Mouse (Mus musculus): ENCODE data around the gene Pex5l. TPM values are rescaled to one million over a fixed set of nuclear protein-coding genes. Genes with fewer than 3 reads are reported as not detected.

The Pex5l gene
- polyA plus RNA-seq, 1 experiment from 2014 or later = not detected

- Histone ChIP-seq H3K9me3 (replicated peaks) (no peaks in the 10 kb centered on the region), H3K27me3 (replicated peaks) (no peaks in the 10 kb centered on the region), H3K4me3 (no peak overlapping the region), H3K9ac (no peak overlapping the region), H3K4me2 (no peak overlapping the region), H3K27ac (no peak overlapping the region), H3K4me1 (no peaks in the 10 kb centered on the region), H3K36me3 (no peaks in the 10 kb centered on the region)
- no peak for ATAC-seq
- 53% methylated on average over 7 of the region's 7 CpGs for WGBS (ENCODE audit: insufficient replicate concordance)
Measured at GRCm38 (mm10) chr3:33060343-33060937, 82.6 kb downstream of the Pex5l start.

GRCm38 (mm10) chr3:33048304-33048703 lies 94.7 kb downstream of the Pex5l start:
- H3K27me3 ChIP-seq (replicated peaks) = no peaks in the 10 kb centered on the region
- H3K27ac ChIP-seq = no peak overlapping the region
- ATAC-seq = no peak
- H3K4me1 ChIP-seq = no peaks in the 10 kb centered on the region
- H3K36me3 ChIP-seq = no peaks in the 10 kb centered on the region
- no peak overlapping the region for H3K9ac ChIP-seq
- no peak overlapping the region for H3K4me3 ChIP-seq
- H3K9me3 ChIP-seq (replicated peaks) = no peaks in the 10 kb centered on the region
- no peak overlapping the region for H3K4me2 ChIP-seq
- 63% methylated on average over 5 of the region's 5 CpGs for WGBS (ENCODE audit: insufficient replicate concordance)

GRCm38 (mm10) chr3:33044799-33045106 lies 98.3 kb downstream of the Pex5l start:
- no peaks in the 10 kb centered on the region for H3K27me3 ChIP-seq (replicated peaks)
- H3K36me3 ChIP-seq = no peaks in the 10 kb centered on the region
- no peak overlapping the region for H3K9ac ChIP-seq
- H3K4me3 ChIP-seq = no peak overlapping the region
- no peak overlapping the region for H3K27ac ChIP-seq
- no peak overlapping the region for H3K4me2 ChIP-seq
- 59% methylated on average over 6 of the region's 6 CpGs for WGBS (ENCODE audit: insufficient replicate concordance)
- no peaks in the 10 kb centered on the region for H3K4me1 ChIP-seq
- ATAC-seq = no peak
- H3K9me3 ChIP-seq (replicated peaks) = no peaks in the 10 kb centered on the region

- H3K27me3 ChIP-seq (replicated peaks) = no peaks in the 10 kb centered on the region
- no peak overlapping the region for H3K27ac ChIP-seq
- H3K4me1 ChIP-seq = no peaks in the 10 kb centered on the region
- H3K9ac ChIP-seq = no peak overlapping the region
- ATAC-seq = no peak
- no peaks in the 10 kb centered on the region for H3K9me3 ChIP-seq (replicated peaks)
- H3K36me3 ChIP-seq = no peaks in the 10 kb centered on the region
- 55% methylated on average over 10 of the region's 10 CpGs for WGBS (ENCODE audit: insufficient replicate concordance)
- H3K4me2 ChIP-seq = no peak overlapping the region
- no peak overlapping the region for H3K4me3 ChIP-seq
Measured at GRCm38 (mm10) chr3:33043896-33044798, 98.9 kb downstream of the Pex5l start.

- Histone ChIP-seq H3K9me3 (replicated peaks) (no peaks in the 10 kb centered on the region), H3K4me3 (no peak overlapping the region), H3K9ac (no peak overlapping the region), H3K4me1 (no peaks in the 10 kb centered on the region), H3K27ac (no peak overlapping the region), H3K36me3 (no peaks in the 10 kb centered on the region), H3K4me2 (no peak overlapping the region), H3K27me3 (replicated peaks) (no peaks in the 10 kb centered on the region)
- 35% methylated on average over 5 of the region's 5 CpGs for WGBS (ENCODE audit: insufficient replicate concordance)
- no peak for ATAC-seq
Measured at GRCm38 (mm10) chr3:33024566-33024965, 118.5 kb downstream of the Pex5l start.

GRCm38 (mm10) chr3:33003901-33004300 lies 139.1 kb downstream of the Pex5l start:
- ATAC-seq = no peak
- 65% methylated on average over 4 of the region's 4 CpGs for WGBS (ENCODE audit: insufficient replicate concordance)
- no peaks in the 10 kb centered on the region for H3K36me3 ChIP-seq
- no peaks in the 10 kb centered on the region for H3K4me1 ChIP-seq
- no peak overlapping the region for H3K9ac ChIP-seq
- no peak overlapping the region for H3K4me3 ChIP-seq
- H3K27ac ChIP-seq = no peak overlapping the region
- H3K4me2 ChIP-seq = no peak overlapping the region
- no peaks in the 10 kb centered on the region for H3K27me3 ChIP-seq (replicated peaks)
- H3K9me3 ChIP-seq (replicated peaks) = no peaks in the 10 kb centered on the region

- Histone ChIP-seq H3K4me3 (no peak overlapping the region), H3K4me2 (no peak overlapping the region), H3K27me3 (replicated peaks) (no peaks in the 10 kb centered on the region), H3K9me3 (replicated peaks) (no peaks in the 10 kb centered on the region), H3K4me1 (no peaks in the 10 kb centered on the region), H3K27ac (no peak overlapping the region), H3K9ac (no peak overlapping the region), H3K36me3 (no peaks in the 10 kb centered on the region)
- WGBS (ENCODE audit: insufficient replicate concordance) = 61% methylated on average over 3 of the region's 3 CpGs
- ATAC-seq = no peak
Measured at GRCm38 (mm10) chr3:33001769-33002168, 141.3 kb downstream of the Pex5l start.

GRCm38 (mm10) chr3:33000383-33001015 lies 142.5 kb downstream of the Pex5l start:
- no peaks in the 10 kb centered on the region for H3K36me3 ChIP-seq
- H3K27ac ChIP-seq = no peak overlapping the region
- no peaks in the 10 kb centered on the region for H3K4me1 ChIP-seq
- no peak for ATAC-seq
- 79% methylated on average over 8 of the region's 8 CpGs for WGBS (ENCODE audit: insufficient replicate concordance)
- no peaks in the 10 kb centered on the region for H3K27me3 ChIP-seq (replicated peaks)
- H3K9ac ChIP-seq = no peak overlapping the region
- no peaks in the 10 kb centered on the region for H3K9me3 ChIP-seq (replicated peaks)
- H3K4me2 ChIP-seq = no peak overlapping the region
- no peak overlapping the region for H3K4me3 ChIP-seq

GRCm38 (mm10) chr3:32991713-32992575 lies 151.1 kb downstream of the Pex5l start:
- H3K9me3 ChIP-seq (replicated peaks) = no peaks in the 10 kb centered on the region
- 62% methylated on average over 12 of the region's 12 CpGs for WGBS (ENCODE audit: insufficient replicate concordance)

GRCm38 (mm10) chr3:32987806-32988205 lies 155.2 kb downstream of the Pex5l start:
- Histone ChIP-seq H3K9me3 (replicated peaks) (no peaks in the 10 kb centered on the region), H3K9ac (no peak overlapping the region), H3K27me3 (replicated peaks) (no peaks in the 10 kb centered on the region), H3K36me3 (no peaks in the 10 kb centered on the region), H3K27ac (no peak overlapping the region), H3K4me2 (no peak overlapping the region), H3K4me3 (no peak overlapping the region), H3K4me1 (no peaks in the 10 kb centered on the region)
- no peak for ATAC-seq
- 56% methylated on average over 5 of the region's 5 CpGs for WGBS (ENCODE audit: insufficient replicate concordance)

More at GRCm38 (mm10) chr3:32991713-32992575, 151.1 kb downstream of the Pex5l start:
- Histone ChIP-seq H3K27me3 (replicated peaks) (no peaks in the 10 kb centered on the region), H3K4me3 (no peak overlapping the region), H3K4me2 (no peak overlapping the region), H3K9ac (no peak overlapping the region), H3K4me1 (no peaks in the 10 kb centered on the region), H3K36me3 (no peaks in the 10 kb centered on the region), H3K27ac (no peak overlapping the region)
- no peak for ATAC-seq

GRCm38 (mm10) chr3:32985141-32985540 lies 157.9 kb downstream of the Pex5l start:
- ATAC-seq = no peak
- H3K36me3 ChIP-seq = no peaks in the 10 kb centered on the region

More at GRCm38 (mm10) chr3:32985141-32985540, 157.9 kb downstream of the Pex5l start:
- Histone ChIP-seq H3K4me2 (no peak overlapping the region), H3K4me3 (no peak overlapping the region), H3K27ac (no peak overlapping the region), H3K9me3 (replicated peaks) (no peaks in the 10 kb centered on the region), H3K4me1 (no peaks in the 10 kb centered on the region), H3K9ac (no peak overlapping the region), H3K27me3 (replicated peaks) (no peaks in the 10 kb centered on the region)
- WGBS (ENCODE audit: insufficient replicate concordance) = 68% methylated on average over 3 of the region's 3 CpGs
